Mouse (Mus musculus) intestine, postnatal 0 days (tissue): ENCODE data around the gene Creb3l1. TPM values are rescaled to one million over a fixed set of nuclear protein-coding genes. Genes with fewer than 3 reads are reported as not detected.
A peak's percentile ranks its signal among the peaks of the same experiment; 100 is the strongest.

Source experiments
- ATAC-seq: fragments of 200-750 bp; cut with Nextera tagmentation; 2 replicates; pipeline ENCODE4 v1.8.0; 2017; ENCODE audit warnings: mild to moderate bottlenecking, moderate TSS enrichment, moderate library complexity
- H3K27ac ChIP-seq: fragments of 300-500 bp; sonication (generic); 2 replicates; pipeline ENCODE4 v1.5.1; 2014; ENCODE audit warnings: mild to moderate bottlenecking, low read depth, low read length, moderate library complexity
- H3K27me3 ChIP-seq: fragments of 300-500 bp; sonication (generic); replicated peaks from 2 replicates; pipeline ENCODE4 v1.6.1; 2014; ENCODE audit warnings: low read length, mixed read lengths; ENCODE audit not compliant: control insufficient read depth, insufficient read depth
- H3K36me3 ChIP-seq: fragments of 300-500 bp; sonication (generic); 2 replicates; pipeline ENCODE4 v1.6.1; 2014; ENCODE audit warnings: mild to moderate bottlenecking, moderate library complexity; ENCODE audit not compliant: control insufficient read depth, insufficient read depth
- H3K4me1 ChIP-seq: fragments of 300-500 bp; sonication (generic); replicated peaks from 2 replicates; pipeline ENCODE4 v1.6.1; 2014; ENCODE audit warnings: antibody characterized with exemption, low read length, mixed read lengths; ENCODE audit not compliant: control insufficient read depth, insufficient read depth
- H3K4me2 ChIP-seq: fragments of 300-500 bp; sonication (generic); replicated peaks from 2 replicates; pipeline ENCODE4 v1.6.1; 2014; ENCODE audit warnings: low read depth, mild to moderate bottlenecking, moderate library complexity
- H3K4me3 ChIP-seq: fragments of 300-500 bp; sonication (generic); 2 replicates; pipeline ENCODE4 v1.5.1; 2014; ENCODE audit warnings: low read depth, low read length
- H3K9ac ChIP-seq: fragments of 300-500 bp; sonication (generic); 2 replicates; pipeline ENCODE4 v1.6.1; 2014; ENCODE audit warnings: mild to moderate bottlenecking, low read depth, low read length
- H3K9me3 ChIP-seq: fragments of 300-500 bp; sonication (generic); 2 replicates; pipeline ENCODE4 v1.6.1; 2016; ENCODE audit warnings: mixed run types; ENCODE audit not compliant: control insufficient read depth
- CTCF ChIP-seq: sonication (generic); IDR thresholded peaks from 2 replicates; pipeline ENCODE4 v1.5.1; 2016; ENCODE audit warnings: low read depth, mild to moderate bottlenecking, control low read depth, antibody characterized with exemption, moderate library complexity
- WGBS: fragments of 180-500 bp; shearing (Covaris S2); extraction: QIAGEN DNeasy Blood & Tissue Kit; methylation state at CpG from one replicate; pipeline ENCODE4 v1.1.7; 2014; 5-methylcytosine and 5-hydroxymethylcytosine counted together
- polyA plus RNA-seq: library from polyadenylated mRNA; unstranded; fragments of >200 nt; fragmentation: Nextera tagmentation; extraction: Ambion mirVana; gene quantifications from 2 replicates; pipeline ENCODE4 v1.2.1, GENCODE M21; 2015

Creb3l1 gene
- polyA plus RNA-seq, 1 experiment from 2014 or later = 8.4 TPM

- 39% methylated on average over 13 of the region's 13 CpGs for WGBS
- no peaks in the 10 kb centered on the region for H3K9me3 ChIP-seq
- H3K27ac ChIP-seq = no peak overlapping the region
- peaks cover 54% of the 10 kb centered on the region for H3K36me3 ChIP-seq
- no peak overlapping the region for H3K4me3 ChIP-seq
- ATAC-seq = peak; percentile 44
- peak; percentile 98 for TF ChIP-seq CTCF
- H3K27me3 ChIP-seq = no peaks in the 10 kb centered on the region
- H3K4me2 ChIP-seq = no peak overlapping the region
- H3K4me1 ChIP-seq = peaks cover 10% of the 10 kb centered on the region
- H3K9ac ChIP-seq = no peak overlapping the region
Observed at GRCm38 (mm10) chr2:91944170-91944950, 79.9 kb downstream of the Creb3l1 start.

DNA sequence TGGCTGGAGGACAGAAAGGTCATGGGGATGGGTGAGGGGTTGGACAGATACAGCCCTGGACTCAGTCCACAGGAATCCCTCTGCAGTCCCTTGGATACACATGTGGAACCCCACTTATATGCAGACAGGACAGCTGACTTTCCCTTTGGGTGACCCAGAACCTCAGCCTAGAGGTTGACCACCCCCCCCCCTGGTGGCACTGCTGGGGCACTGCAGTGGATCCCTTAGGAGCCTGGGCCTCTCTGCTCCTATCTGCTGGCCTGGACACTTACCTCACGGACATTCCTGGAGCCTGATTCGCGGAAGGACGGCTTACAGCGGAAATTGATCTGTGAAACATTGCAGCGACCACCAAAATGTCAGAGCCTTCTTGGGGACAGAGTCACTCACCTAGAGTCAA, 81.9 kb downstream of the Creb3l1 start:
- Histone ChIP-seq H3K27ac (no peak overlapping the region), H3K9ac (no peak overlapping the region), H3K27me3 (no peaks in the 10 kb centered on the region), H3K4me2 (no peak overlapping the region), H3K4me1 (peaks cover 1% of the 10 kb centered on the region), H3K36me3 (peaks cover 74% of the 10 kb centered on the region), H3K4me3 (no peak overlapping the region), H3K9me3 (no peaks in the 10 kb centered on the region)
- peak; percentile 71 for TF ChIP-seq CTCF
- WGBS = 55% methylated on average over 6 of the region's 6 CpGs
- ATAC-seq = no peak

- WGBS = 79% methylated on average over 15 of the region's 15 CpGs
- no peaks in the 10 kb centered on the region for H3K9me3 ChIP-seq
Observed at GRCm38 (mm10) chr2:91939303-91939935, 84.9 kb downstream of the Creb3l1 start.

DNA sequence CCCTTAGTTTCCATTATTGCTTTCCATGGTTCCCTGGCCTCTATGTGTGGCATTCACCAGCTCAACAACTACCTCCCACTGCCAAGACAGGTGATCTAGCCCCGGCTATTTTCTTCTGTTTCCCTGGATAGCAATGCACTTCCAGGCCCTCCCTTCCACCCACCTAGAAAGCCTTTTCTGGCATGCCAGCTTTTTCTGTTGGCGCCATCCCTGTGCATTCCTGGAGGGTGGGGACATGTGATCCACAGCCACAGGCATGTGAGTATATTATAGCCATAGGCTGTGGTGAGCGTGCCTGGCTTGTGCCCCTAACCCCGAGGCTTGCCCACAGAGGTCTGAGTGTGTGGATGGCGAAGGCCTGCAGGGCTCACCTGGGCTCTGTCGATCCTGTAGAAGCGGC, 88.1 kb downstream of the Creb3l1 start:
- peaks cover 79% of the 10 kb centered on the region for H3K36me3 ChIP-seq
- no peak for TF ChIP-seq CTCF

More at GRCm38 (mm10) chr2:91939303-91939935, 84.9 kb downstream of the Creb3l1 start:
- ATAC-seq = no peak
- Histone ChIP-seq H3K9ac (no peak overlapping the region), H3K36me3 (peaks cover 91% of the 10 kb centered on the region), H3K27ac (no peak overlapping the region), H3K4me2 (no peak overlapping the region), H3K27me3 (no peaks in the 10 kb centered on the region), H3K4me1 (no peaks in the 10 kb centered on the region), H3K4me3 (no peak overlapping the region)
- TF ChIP-seq CTCF = no peak

DNA sequence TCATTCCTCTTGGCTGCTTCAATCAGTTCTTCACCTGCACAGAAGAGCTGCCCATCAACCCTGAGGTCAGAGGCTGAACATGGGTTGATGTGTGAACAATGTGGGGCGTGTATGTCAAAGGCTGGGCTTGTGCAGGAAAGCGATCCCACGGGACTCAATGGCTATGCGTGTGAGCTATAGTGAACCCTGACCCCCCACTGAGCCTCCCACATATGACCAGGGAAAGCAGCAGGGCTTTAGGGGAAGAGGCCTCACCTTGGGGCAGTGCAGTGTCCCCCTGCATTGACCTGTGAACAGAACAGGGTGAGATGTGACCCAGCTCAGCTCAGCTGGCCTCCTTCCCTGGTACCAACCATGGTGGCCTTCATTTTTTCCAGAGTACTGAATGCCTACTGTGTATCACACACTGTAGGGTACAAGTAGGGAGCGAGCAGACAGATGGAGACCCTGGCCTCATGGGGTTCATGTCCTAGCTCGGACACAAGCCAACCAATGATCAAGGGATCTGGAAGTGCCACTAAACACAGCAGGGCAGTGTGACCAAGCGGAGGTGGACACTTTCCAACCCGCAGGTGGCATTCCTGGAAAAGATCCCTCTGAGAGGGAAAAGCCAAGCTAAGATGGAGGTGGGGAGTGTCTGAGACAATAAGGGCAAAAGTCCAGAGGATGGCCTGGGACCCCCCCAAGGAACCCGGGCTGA, 89.3 kb downstream of the Creb3l1 start:
- TF ChIP-seq CTCF = no peak
- ATAC-seq = 0 out of 2 replicates have a peak, but pooled peaks have one; percentile 2
- WGBS = 62% methylated on average over 9 of the region's 9 CpGs
- Histone ChIP-seq H3K27me3 (no peaks in the 10 kb centered on the region), H3K36me3 (peaks cover 69% of the 10 kb centered on the region), H3K4me2 (no peak overlapping the region), H3K4me1 (no peaks in the 10 kb centered on the region; the same call in 1 of the 2 replicates), H3K4me3 (no peak overlapping the region), H3K27ac (0 out of 2 replicates have a peak overlapping the region, but pooled peaks have one; percentile 7), H3K9me3 (no peaks in the 10 kb centered on the region), H3K9ac (no peak overlapping the region)

More for the DNA sequence above, 88.1 kb downstream of the Creb3l1 start:
- no peak for ATAC-seq
- 87% methylated on average over 7 of the region's 7 CpGs for WGBS
- Histone ChIP-seq H3K4me2 (no peak overlapping the region), H3K9me3 (no peaks in the 10 kb centered on the region), H3K27me3 (no peaks in the 10 kb centered on the region), H3K9ac (no peak overlapping the region), H3K27ac (no peak overlapping the region; the same call in 1 of the 2 replicates), H3K4me3 (no peak overlapping the region), H3K4me1 (no peaks in the 10 kb centered on the region)

DNA sequence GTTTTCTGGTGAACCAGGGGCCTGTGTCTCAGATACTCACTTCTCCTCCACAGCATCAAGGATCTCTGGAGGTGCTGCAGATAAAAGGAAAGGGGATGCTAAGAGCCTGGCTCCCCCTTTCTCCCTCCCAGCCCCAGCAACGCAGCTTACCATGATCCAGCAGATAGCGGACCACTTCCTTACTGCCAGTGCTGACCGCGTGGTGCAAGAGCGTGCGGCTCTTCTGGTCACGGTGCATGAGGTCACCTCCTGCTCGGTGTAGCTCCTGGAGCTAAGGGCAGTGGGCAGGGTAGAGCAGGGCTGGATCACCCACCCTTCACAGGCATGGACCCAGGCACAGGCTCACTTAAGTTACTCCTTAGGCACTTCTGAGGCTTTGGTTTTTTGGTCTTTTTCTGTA, 90.3 kb downstream of the Creb3l1 start:
- ATAC-seq = no peak

More for the DNA sequence above, 90.3 kb downstream of the Creb3l1 start:
- H3K4me2 ChIP-seq = no peak overlapping the region
- WGBS = 37% methylated on average over 8 of the region's 8 CpGs
- no peaks in the 10 kb centered on the region; the same call in 1 of the 2 replicates for H3K4me1 ChIP-seq
- H3K9ac ChIP-seq = no peak overlapping the region
- TF ChIP-seq CTCF = no peak
- peak overlapping the region; percentile 28; the same call in 1 of the 2 replicates for H3K27ac ChIP-seq
- H3K27me3 ChIP-seq = no peaks in the 10 kb centered on the region
- no peak overlapping the region for H3K4me3 ChIP-seq
- H3K36me3 ChIP-seq = peaks cover 60% of the 10 kb centered on the region
- no peaks in the 10 kb centered on the region for H3K9me3 ChIP-seq
